Mouse (Mus musculus) liver, embryonic 15.5 days (tissue): ENCODE results near the gene Gm20449. TPM values are rescaled to one million over a fixed set of nuclear protein-coding genes. Genes with fewer than 3 reads are reported as not detected.
A peak's percentile ranks its signal among the peaks of the same experiment; 100 is the strongest.
"Not testable (repeated sequence)": the region's sequence is repeated elsewhere in the genome, so short reads cannot be mapped to it uniquely, and the experiment has no call there.

Experiments
- ATAC-seq: fragments of 200-750 bp; cut with Nextera tagmentation; 2 replicates; pipeline ENCODE4 v1.8.0; 2017; ENCODE audit warnings: moderate number of reproducible peaks, mild to moderate bottlenecking, moderate library complexity; ENCODE audit not compliant: insufficient read depth
- H3K27ac ChIP-seq: fragments of 300-500 bp; sonication (generic); replicated peaks from 2 replicates; pipeline ENCODE4 v1.5.1; 2015; ENCODE audit warnings: mild to moderate bottlenecking, inconsistent platforms
- H3K27me3 ChIP-seq: fragments of 300-500 bp; sonication (generic); 2 replicates; pipeline ENCODE4 v1.6.1; 2015; ENCODE audit warnings: mild to moderate bottlenecking, inconsistent platforms
- H3K36me3 ChIP-seq: fragments of 300-500 bp; sonication (generic); replicated peaks from 2 replicates; pipeline ENCODE4 v1.6.1; 2015; ENCODE audit warnings: moderate library complexity, mild to moderate bottlenecking, inconsistent platforms
- H3K4me1 ChIP-seq: fragments of 300-500 bp; sonication (generic); replicated peaks from 2 replicates; pipeline ENCODE4 v1.6.1; 2015; ENCODE audit warnings: inconsistent platforms
- H3K4me2 ChIP-seq: fragments of 300-500 bp; sonication (generic); 2 replicates; pipeline ENCODE4 v1.6.1; 2015; ENCODE audit warnings: moderate library complexity, mild to moderate bottlenecking, inconsistent platforms
- H3K4me3 ChIP-seq: fragments of 300-500 bp; sonication (generic); replicated peaks from 2 replicates; pipeline ENCODE4 v1.5.1; 2015; ENCODE audit warnings: mild to moderate bottlenecking, inconsistent platforms
- H3K9ac ChIP-seq: fragments of 300-500 bp; sonication (generic); 2 replicates; pipeline ENCODE4 v1.6.1; 2015; ENCODE audit warnings: moderate library complexity, mild to moderate bottlenecking, inconsistent platforms
- H3K9me3 ChIP-seq: fragments of 300-500 bp; sonication (generic); replicated peaks from 2 replicates; pipeline ENCODE4 v1.6.1; 2016; ENCODE audit warnings: inconsistent platforms
- WGBS: fragments of 180-500 bp; shearing (Covaris S2); methylation state at CpG from one replicate; pipeline ENCODE4 v1.1.7; 2015; ENCODE audit warnings: mixed read lengths; ENCODE audit not compliant: insufficient replicate concordance; 5-methylcytosine and 5-hydroxymethylcytosine counted together
- polyA plus RNA-seq: library from polyadenylated mRNA; unstranded; fragments of >200 nt; fragmentation: Nextera tagmentation; extraction: Ambion mirVana; gene quantifications from 2 replicates; pipeline ENCODE4 v1.2.1, GENCODE M21; 2015

Gm20449 gene
- polyA plus RNA-seq: not detected in 2 replicates

DNA sequence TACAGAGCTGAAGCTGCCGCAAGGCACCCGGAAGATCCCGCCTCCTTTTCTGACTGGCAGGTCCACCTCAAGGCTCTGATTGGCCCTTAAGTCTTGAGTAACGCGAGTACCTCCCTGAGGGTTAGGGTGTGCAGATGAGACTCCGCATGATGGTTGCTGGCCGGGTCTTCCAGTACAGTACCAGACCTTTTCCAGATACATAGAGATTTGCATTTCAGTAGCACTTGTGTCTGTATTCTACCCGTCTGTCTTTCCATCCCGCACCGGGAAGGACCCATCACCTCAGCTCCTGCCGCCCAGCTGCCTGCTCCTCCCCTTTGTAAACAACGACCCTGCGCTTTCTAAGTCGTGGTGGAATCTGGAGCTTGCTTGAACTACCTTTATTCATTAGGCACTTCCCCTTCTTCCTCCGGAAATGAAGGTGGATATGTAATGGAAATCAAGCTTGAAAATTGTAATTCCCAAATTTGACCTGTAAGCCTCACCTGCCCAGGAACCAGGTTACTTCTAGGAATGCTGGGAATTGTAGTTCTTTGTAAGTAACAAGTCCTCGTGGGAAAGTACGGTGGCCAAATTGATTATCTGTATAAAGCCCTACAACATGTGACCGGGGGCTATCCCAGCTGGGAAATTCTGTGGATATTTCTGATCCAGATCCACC, at the start of gene Gm20449, which contains the start of gene AW146154:
Gene Gm20449 (minus strand): TSS at position 29 of the 661 bp plus-strand sequence.
Gene AW146154 (minus strand): TSS at position 502 of the 661 bp plus-strand sequence.
- Histone ChIP-seq H3K4me2 (peak within 1 kb of the TSS; percentile 93), H3K4me3 (peak within 1 kb of the TSS; percentile 77), H3K27ac (peak within 1 kb of the TSS; percentile 74), H3K9me3 (no peaks in the 10 kb centered on the region), H3K36me3 (no peaks in the 10 kb centered on the region), H3K4me1 (peaks cover 7% of the 10 kb centered on the region), H3K9ac (peak within 1 kb of the TSS; percentile 62), H3K27me3 (no peaks in the 10 kb centered on the region)
- ATAC-seq: peak; percentile 98
- 0% methylated on average over 18 of the region's 18 CpGs for WGBS

DNA sequence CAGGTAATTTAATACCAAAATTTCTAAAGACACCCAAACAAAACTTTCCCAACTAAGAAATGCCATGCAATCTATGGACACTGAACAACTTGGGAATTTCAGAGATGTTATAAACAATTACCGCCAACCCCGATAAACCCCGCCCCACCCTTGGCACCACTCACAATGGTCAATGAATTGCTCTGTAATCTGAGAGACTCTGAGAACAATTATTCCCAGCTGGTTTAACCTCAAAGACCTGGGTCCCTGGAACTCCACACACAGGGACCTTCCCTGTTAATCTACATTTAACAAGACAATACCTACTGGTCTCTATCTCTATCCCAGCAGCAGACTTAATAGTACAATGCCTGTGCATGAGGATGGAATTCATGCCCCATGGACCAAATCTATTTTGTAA, 13.5 kb upstream of the Gm20449 start:
- Histone ChIP-seq H3K9ac (no peak overlapping the region), H3K27me3 (no peaks in the 10 kb centered on the region), H3K4me3 (no peak overlapping the region), H3K4me1 (no peaks in the 10 kb centered on the region), H3K36me3 (no peaks in the 10 kb centered on the region), H3K4me2 (no peak overlapping the region), H3K9me3 (no peaks in the 10 kb centered on the region), H3K27ac (no peak overlapping the region)
- no peak for ATAC-seq
- WGBS: 78% methylated on average over 3 of the region's 3 CpGs

DNA sequence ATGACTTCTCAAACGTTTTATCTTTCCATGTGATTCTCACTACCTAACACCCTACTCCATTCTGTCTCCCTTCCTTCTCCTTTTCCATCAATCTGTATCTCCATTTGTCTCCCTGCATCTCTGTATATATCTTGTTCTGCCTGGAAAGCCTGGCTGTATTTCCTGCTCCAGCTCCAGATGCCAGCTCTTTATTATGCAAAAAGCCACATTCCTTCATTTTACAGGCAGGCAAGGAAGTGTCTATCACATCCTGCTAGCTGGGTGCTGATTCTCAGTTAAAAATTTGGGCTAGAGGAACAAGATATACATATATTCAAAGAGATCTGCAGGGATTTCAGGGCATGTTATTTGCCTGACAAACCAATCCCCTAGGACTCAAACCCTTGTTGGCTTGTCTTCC, 13.0 kb upstream of the Gm20449 start:
- H3K9ac ChIP-seq: no peak overlapping the region
- no peak overlapping the region for H3K4me2 ChIP-seq
- H3K36me3 ChIP-seq: no peaks in the 10 kb centered on the region
- H3K27ac ChIP-seq: no peak overlapping the region
- no peaks in the 10 kb centered on the region for H3K9me3 ChIP-seq
- no peak for ATAC-seq
- WGBS: 17% methylated on average over 1 of the region's 1 CpGs
- no peaks in the 10 kb centered on the region for H3K4me1 ChIP-seq
- no peak overlapping the region for H3K4me3 ChIP-seq
- H3K27me3 ChIP-seq: no peaks in the 10 kb centered on the region

DNA sequence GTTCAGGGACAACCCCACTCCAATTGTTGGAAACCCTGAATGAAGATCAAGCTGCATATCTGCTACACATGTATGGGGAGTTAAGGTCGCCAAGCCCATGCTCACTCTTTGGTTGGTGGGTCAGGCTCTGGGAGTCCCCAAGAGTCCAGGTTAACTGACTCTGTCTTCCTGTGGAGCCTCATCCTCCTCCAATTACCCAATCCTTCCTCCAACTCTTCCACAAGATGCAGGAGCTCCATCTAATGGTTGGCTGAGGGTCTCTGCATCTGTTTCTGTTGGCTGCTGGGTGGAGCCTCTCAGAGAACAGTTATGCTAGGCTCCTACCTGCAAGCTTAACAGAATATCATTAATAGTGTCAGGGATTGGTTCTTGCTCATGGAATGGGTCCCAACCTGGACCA, 3.2 kb upstream of the Gm20449 start:
- Histone ChIP-seq H3K4me3 (no peak overlapping the region), H3K9me3 (no peaks in the 10 kb centered on the region), H3K27me3 (no peaks in the 10 kb centered on the region), H3K4me2 (no peak overlapping the region), H3K27ac (no peak overlapping the region), H3K36me3 (no peaks in the 10 kb centered on the region), H3K4me1 (peaks cover 7% of the 10 kb centered on the region), H3K9ac (no peak overlapping the region)
- no peak for ATAC-seq
- 22% methylated on average over 1 of the region's 1 CpGs for WGBS

DNA sequence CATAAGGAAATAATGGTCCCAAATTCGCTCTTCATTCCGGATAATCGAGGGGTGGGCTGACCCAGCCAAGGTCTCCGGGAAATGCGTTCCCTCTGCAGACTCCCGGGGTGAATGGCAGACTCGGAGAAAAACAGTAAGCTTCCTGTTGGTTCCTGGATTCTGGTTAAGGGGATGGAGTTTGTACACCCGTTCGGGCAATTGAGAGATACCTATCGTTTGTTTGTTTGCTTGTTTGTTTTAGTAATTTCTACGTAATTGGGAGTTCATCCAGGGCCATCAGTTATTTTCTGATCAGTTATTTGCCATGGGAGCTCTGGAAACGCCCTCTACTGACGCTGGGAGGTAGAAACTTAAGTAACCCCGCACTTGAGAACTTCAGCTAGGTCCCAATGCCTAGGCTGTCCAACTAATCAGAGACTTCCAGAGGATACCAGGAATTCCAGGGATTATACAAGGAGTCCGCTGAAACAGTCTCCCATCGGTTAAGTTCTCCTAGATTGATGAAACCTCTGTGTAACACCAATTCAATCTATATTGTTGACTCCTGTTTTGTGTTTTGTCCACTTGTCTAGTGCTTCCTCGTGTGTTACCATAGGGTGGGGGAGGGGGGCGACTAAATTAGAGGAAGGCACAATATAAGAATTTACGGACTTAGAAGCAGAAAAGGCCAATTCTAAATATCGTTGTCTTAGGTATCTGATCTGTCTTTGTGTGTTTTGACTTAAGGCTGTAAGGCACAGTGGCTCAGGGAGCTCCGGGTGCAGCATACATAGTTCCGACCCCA, 1.1 kb upstream of the Gm20449 start:
- 10% methylated on average over 22 of the region's 22 CpGs for WGBS
- Histone ChIP-seq H3K4me1 (peaks cover 7% of the 10 kb centered on the region), H3K4me2 (peak overlapping the region; percentile 93), H3K4me3 (peak overlapping the region; percentile 77), H3K9me3 (no peaks in the 10 kb centered on the region), H3K9ac (peak overlapping the region; percentile 62), H3K27me3 (no peaks in the 10 kb centered on the region), H3K27ac (peak overlapping the region; percentile 35; the same call in 1 of the 2 replicates), H3K36me3 (no peaks in the 10 kb centered on the region)
- ATAC-seq: no peak

DNA sequence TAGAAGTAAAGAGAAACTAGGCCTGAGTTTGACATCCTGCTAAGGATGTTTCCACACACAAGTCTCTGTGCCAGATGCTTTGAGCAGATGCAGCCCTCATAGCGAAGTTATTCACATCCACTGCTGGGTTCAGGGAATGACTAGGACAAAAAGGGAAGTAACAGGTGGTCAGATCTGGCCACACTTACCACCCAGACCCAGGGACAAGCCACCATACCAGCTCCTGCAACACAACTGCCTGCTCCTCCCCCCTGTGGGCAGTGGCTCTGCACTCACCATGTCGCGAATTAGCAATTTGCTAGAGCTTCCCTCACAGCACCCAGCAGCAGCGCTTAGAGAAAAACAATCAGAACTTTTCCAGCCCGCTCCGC, 214 bp downstream of the Gm20449 start:
- not testable (repeated sequence) for H3K9me3 ChIP-seq, H3K36me3 ChIP-seq, H3K4me1 ChIP-seq, H3K27me3 ChIP-seq
- H3K4me3 ChIP-seq: peak overlapping the region; percentile 77
- peak overlapping the region; percentile 74 for H3K27ac ChIP-seq
- ATAC-seq: peak; percentile 47
- peak overlapping the region; percentile 62 for H3K9ac ChIP-seq
- under 1% methylated on average over 6 of the region's 6 CpGs for whole genome bisulfite sequencing
- peak overlapping the region; percentile 93 for H3K4me2 ChIP-seq

DNA sequence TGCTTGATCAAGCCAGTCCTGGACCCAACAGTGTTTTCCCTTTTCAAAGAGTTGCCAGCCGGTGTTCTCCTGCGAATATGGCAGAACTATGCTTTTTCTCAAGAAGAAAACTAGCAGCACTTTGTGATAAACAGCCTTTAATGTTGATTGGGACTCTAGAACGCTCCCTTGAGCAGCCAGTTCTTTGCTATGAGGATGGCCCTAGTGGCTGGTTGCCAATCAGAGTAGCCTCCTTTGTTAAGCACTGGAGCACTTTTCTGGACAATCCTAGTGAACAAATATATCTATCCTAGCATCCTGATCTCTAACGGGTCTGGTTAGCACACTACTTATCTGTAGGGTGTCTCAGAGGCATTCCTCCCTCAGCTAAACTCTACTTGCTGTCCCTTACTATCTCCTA, 753 bp downstream of the Gm20449 start:
- H3K4me1 ChIP-seq, H3K27ac ChIP-seq, H3K36me3 ChIP-seq, ATAC-seq, H3K27me3 ChIP-seq, H3K9me3 ChIP-seq, H3K9ac ChIP-seq: not testable (repeated sequence)
- Histone ChIP-seq H3K4me2 (peak overlapping the region; percentile 93), H3K4me3 (peak overlapping the region; percentile 77)
- 57% methylated on average over 4 of the region's 4 CpGs for WGBS

DNA sequence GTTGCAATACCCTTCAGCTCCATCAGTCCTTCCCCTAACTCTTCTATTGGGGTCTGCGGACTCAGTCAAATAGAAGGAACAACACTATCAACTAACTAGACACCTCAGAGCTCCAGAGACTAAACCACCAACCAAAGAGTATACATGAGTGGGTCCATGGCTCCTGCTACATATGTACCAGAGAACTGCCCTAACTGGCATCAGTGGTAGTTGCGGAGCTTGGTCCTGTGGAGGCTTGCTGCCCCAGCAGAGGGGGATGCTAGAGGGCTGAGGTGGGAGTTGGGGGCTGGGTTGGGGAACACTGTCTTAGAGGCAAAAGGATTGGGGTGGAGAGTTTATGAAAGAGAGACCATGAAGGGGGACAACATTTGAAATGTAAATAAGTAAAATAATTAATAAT, 1.3 kb downstream of the Gm20449 start:
- Histone ChIP-seq H3K9ac (no peak overlapping the region), H3K4me3 (no peak overlapping the region), H3K27ac (no peak overlapping the region), H3K9me3 (no peaks in the 10 kb centered on the region), H3K4me1 (peaks cover 7% of the 10 kb centered on the region), H3K27me3 (no peaks in the 10 kb centered on the region), H3K4me2 (no peak overlapping the region), H3K36me3 (no peaks in the 10 kb centered on the region)
- ATAC-seq: no peak
- 90% methylated on average over 2 of the region's 2 CpGs for WGBS

DNA sequence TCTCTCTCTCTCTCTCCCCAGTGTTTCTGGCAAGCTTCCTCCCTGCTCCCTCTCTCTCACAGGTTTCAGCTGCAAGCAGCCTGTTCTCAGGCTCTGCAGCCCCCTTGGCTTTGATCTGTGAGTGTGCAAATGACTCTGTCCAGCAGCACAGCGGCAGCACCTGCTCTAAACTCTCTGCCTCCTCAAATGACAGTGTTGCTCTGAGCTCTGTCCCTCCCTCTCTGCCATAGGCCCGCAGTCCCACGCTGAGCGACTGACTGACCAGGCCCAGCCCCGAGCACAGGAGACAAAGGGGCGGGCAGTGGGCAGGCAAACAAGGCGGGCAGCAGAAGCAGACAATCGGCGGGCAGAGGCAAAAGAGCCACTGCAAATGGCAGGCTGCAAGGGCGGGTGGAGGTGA, 47.4 kb downstream of the Gm20449 start:
- no peak for ATAC-seq
- H3K27me3 ChIP-seq: no peaks in the 10 kb centered on the region
- H3K36me3 ChIP-seq: no peaks in the 10 kb centered on the region
- 9% methylated on average over 10 of the region's 10 CpGs for WGBS
- no peaks in the 10 kb centered on the region for H3K9me3 ChIP-seq
- no peak overlapping the region for H3K9ac ChIP-seq
- no peak overlapping the region for H3K27ac ChIP-seq
- H3K4me3 ChIP-seq: no peak overlapping the region
- no peak overlapping the region for H3K4me2 ChIP-seq
- no peaks in the 10 kb centered on the region for H3K4me1 ChIP-seq

DNA sequence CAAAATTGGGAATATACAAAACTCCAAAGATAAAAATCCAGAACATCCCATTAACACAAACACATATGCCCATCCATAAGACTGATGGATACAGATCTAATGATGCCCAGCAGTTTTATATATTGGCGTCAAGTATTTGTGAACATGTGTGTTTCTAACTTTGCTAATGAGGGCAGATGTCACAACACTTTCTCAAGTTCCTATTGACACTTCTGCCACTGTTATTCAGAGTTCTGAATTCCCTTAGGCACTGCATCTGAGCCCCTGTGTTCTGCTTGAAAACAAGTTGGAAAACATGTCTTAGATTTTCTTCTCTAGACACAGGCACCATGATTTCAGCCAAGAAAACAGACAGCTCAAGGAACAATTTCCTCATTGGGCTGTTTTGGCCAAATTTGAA, 50.6 kb downstream of the Gm20449 start, which contains the start of gene Vmn2r57:
Gene Vmn2r57 (minus strand): TSS at position 101 of the 400 bp plus-strand sequence.
- WGBS: 49% methylated on average over 1 of the region's 1 CpGs
- not testable (repeated sequence) for H3K4me2 ChIP-seq, H3K9ac ChIP-seq, H3K4me1 ChIP-seq, H3K27me3 ChIP-seq, H3K36me3 ChIP-seq, H3K4me3 ChIP-seq, ATAC-seq, H3K9me3 ChIP-seq, H3K27ac ChIP-seq

DNA sequence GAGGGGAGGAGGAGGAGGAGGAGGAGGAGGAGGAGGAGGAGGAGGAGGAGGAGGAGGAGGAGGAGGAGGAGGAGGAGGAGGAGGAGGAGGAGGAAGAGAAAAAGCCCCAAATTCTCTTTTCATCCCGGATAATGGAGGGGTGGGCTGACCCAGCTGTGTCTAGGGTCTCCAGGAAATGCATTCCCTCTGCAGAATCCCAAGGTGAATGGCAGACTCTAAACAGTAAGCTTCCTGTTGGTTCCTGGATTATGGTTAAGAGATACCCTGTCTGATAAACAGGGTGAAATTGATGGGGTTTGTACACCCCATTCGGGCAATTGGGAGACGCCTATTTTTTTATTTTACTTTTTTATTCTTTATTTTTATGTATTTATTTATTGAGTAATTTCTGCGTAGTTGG, 105.1 kb downstream of the Gm20449 start:
- no peak overlapping the region for H3K27ac ChIP-seq
- peak overlapping the region; percentile 71; the same call in 1 of the 2 replicates for H3K4me2 ChIP-seq
- 79% methylated on average over 4 of the region's 4 CpGs for WGBS
- ATAC-seq: no peak
- H3K4me3 ChIP-seq: no peak overlapping the region
- H3K9ac ChIP-seq: no peak overlapping the region
- H3K4me1 ChIP-seq: no peaks in the 10 kb centered on the region; the same call in 1 of the 2 replicates
- no peaks in the 10 kb centered on the region for H3K36me3 ChIP-seq
- H3K9me3 ChIP-seq: no peaks in the 10 kb centered on the region
- H3K27me3 ChIP-seq: no peaks in the 10 kb centered on the region
